Comparison of ENCODE assay signal across 8 mouse cellular contexts in the genomic region with DNA sequence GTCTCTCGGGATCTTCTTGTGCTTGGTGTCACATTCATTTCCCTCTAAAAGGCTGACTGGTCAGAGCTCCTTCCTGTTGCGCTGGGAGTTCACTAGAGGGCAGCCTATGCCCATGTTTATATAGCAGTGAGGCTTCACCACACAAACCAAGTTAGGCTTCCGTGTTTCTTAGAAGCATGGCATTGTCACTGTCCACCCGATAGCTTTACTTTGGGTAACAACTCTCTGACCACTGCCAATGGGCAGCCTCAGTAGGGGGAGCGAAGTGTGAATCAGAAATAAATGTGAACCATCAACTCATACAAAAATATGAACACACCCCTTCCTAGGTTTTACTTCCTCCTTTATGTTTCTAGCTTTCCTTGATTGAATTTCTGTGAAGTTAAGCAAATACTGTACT. TPM values are rescaled to one million over a fixed set of nuclear protein-coding genes. Genes with fewer than 3 reads are reported as not detected.
DNase-seq lines count a peak whose midpoint lies in the region; ATAC-seq and TF ChIP-seq lines count a peak whose summit lies in the region.

No protein-coding gene starts in this region.

- no peaks in the 10 kb centered on the region for H3K4me1 ChIP-seq in ES-Bruce4 (ENCODE audit: control insufficient read depth, insufficient read depth, low read length)
- H3K4me1 ChIP-seq in forebrain, embryonic 10.5 days: peaks cover 2% of the 10 kb centered on the region
- H3K4me1 ChIP-seq in liver, postnatal 0 days (ENCODE audit: insufficient read depth): no peaks in the 10 kb centered on the region
- no peaks in the 10 kb centered on the region for H3K4me1 ChIP-seq in neural tube, embryonic 12.5 days
- H3K4me1 ChIP-seq in testis, adult 2 months (ENCODE audit: control insufficient read depth, insufficient read depth, low read length): no peaks in the 10 kb centered on the region

- peak overlapping the region; percentile 19; the same call in 1 of the 2 replicates for H3K4me2 ChIP-seq in liver, postnatal 0 days (ENCODE audit: low read depth, low read length)
- H3K4me2 ChIP-seq in neural tube, embryonic 12.5 days (replicated peaks): no peak overlapping the region

- ATAC-seq in liver, postnatal 0 days: peak; percentile 79
- ATAC-seq in neural tube, embryonic 12.5 days (ENCODE audit: low FRiP score, low read depth): peak; percentile 83

- H3K4me3 ChIP-seq in ES-Bruce4 (ENCODE audit: low read depth, low read length): no peak overlapping the region
- no peak overlapping the region for H3K4me3 ChIP-seq in forebrain, embryonic 10.5 days
- H3K4me3 ChIP-seq in liver, postnatal 0 days (ENCODE audit: low read depth, low read length): no peak overlapping the region
- no peak overlapping the region for H3K4me3 ChIP-seq in neural tube, embryonic 12.5 days
- no peak overlapping the region for H3K4me3 ChIP-seq in testis, adult 2 months (ENCODE audit: control insufficient read depth, low read depth, low read length)

- no peaks in the 10 kb centered on the region for H3K9me3 ChIP-seq in ES-Bruce4 (replicated peaks; ENCODE audit: control insufficient read depth, insufficient read depth, low read length, poor library complexity, severe bottlenecking)
- H3K9me3 ChIP-seq in forebrain, embryonic 10.5 days: no peaks in the 10 kb centered on the region
- no peaks in the 10 kb centered on the region for H3K9me3 ChIP-seq in liver, postnatal 0 days (ENCODE audit: low read length)
- no peaks in the 10 kb centered on the region for H3K9me3 ChIP-seq in neural tube, embryonic 12.5 days

- peak; percentile 90 for DNase-seq in brain, embryonic 14.5 days (ENCODE audit: low read depth)
- peak; percentile 66 for DNase-seq in forebrain, embryonic 10.5 days (ENCODE audit: extremely low spot score, low spot score)
- DNase-seq in heart, postnatal 10 days: peak; percentile 84 to 86
- peak; percentile 72 to 78 for DNase-seq in kidney, postnatal 25 days
- peak; percentile 57 for DNase-seq in liver, postnatal 0 days

- peak; percentile 66 for TF ChIP-seq CTCF in ES-Bruce4 (IDR thresholded peaks at IDR 0.05; ENCODE audit: low read depth, low read length)
- peak; percentile 88; the same call in 1 of the 2 replicates for TF ChIP-seq CTCF in brain, embryonic 14.5 days (IDR thresholded peaks at IDR 0.05; ENCODE audit: borderline replicate concordance, extremely low read depth, insufficient read depth, insufficient read length)
- peak; percentile 83 for TF ChIP-seq CTCF in liver, postnatal 0 days (IDR thresholded peaks at IDR 0.05; ENCODE audit: low read depth)
- TF ChIP-seq CTCF in testis, adult 2 months (IDR thresholded peaks at IDR 0.05; ENCODE audit: control insufficient read depth, insufficient read depth, insufficient replicate concordance, low read depth, low read length): peak; percentile 12; the same call in 1 of the 2 replicates

- no peaks in the 10 kb centered on the region for H3K27me3 ChIP-seq in ES-Bruce4 (ENCODE audit: control insufficient read depth, insufficient read depth, low read length, poor library complexity, severe bottlenecking)
- no peaks in the 10 kb centered on the region for H3K27me3 ChIP-seq in forebrain, embryonic 10.5 days (ENCODE audit: poor library complexity, severe bottlenecking)
- H3K27me3 ChIP-seq in liver, postnatal 0 days (ENCODE audit: insufficient read depth, low read length): no peaks in the 10 kb centered on the region
- H3K27me3 ChIP-seq in neural tube, embryonic 12.5 days (replicated peaks): no peaks in the 10 kb centered on the region
- H3K27me3 ChIP-seq in testis, adult 2 months (ENCODE audit: control insufficient read depth, insufficient read depth, low read length): no peaks in the 10 kb centered on the region

- intact Hi-C loops in heart, postnatal 10 days (cut with DNase I): loop anchor here (1.0 to 10.0 kb wide), 5 partner anchors 157 to 807 kb away; partner anchors contain the start of gene Slc22a23

- H3K36me3 ChIP-seq in ES-Bruce4 (ENCODE audit: control insufficient read depth, insufficient read depth, low read length, poor library complexity, severe bottlenecking): no peaks in the 10 kb centered on the region
- H3K36me3 ChIP-seq in forebrain, embryonic 10.5 days (replicated peaks): peaks cover 59% of the 10 kb centered on the region
- peaks cover 54% of the 10 kb centered on the region for H3K36me3 ChIP-seq in liver, postnatal 0 days (replicated peaks; ENCODE audit: insufficient read depth, low read length)
- H3K36me3 ChIP-seq in neural tube, embryonic 12.5 days: peaks cover 23% of the 10 kb centered on the region
- no peaks in the 10 kb centered on the region for H3K36me3 ChIP-seq in testis, adult 2 months (ENCODE audit: control insufficient read depth, insufficient read depth, low read length)

- H3K27ac ChIP-seq in ES-Bruce4 (ENCODE audit: insufficient read depth, low read length): no peak overlapping the region
- H3K27ac ChIP-seq in forebrain, embryonic 10.5 days: no peak overlapping the region
- 0 out of 2 replicates have a peak overlapping the region, but pooled peaks have one; percentile 24 for H3K27ac ChIP-seq in liver, postnatal 0 days (ENCODE audit: low read depth)
- H3K27ac ChIP-seq in neural tube, embryonic 12.5 days: no peak overlapping the region
- H3K27ac ChIP-seq in testis, adult 2 months (ENCODE audit: control insufficient read depth, insufficient read depth, low read depth, low read length): no peak overlapping the region

- no peak overlapping the region for H3K9ac ChIP-seq in ES-Bruce4 (ENCODE audit: low read depth, poor library complexity, severe bottlenecking)
- H3K9ac ChIP-seq in liver, postnatal 0 days (replicated peaks): no peak overlapping the region
- H3K9ac ChIP-seq in neural tube, embryonic 12.5 days: no peak overlapping the region

- no peak for TF ChIP-seq POLR2A in ES-Bruce4 (IDR thresholded peaks at IDR 0.05; ENCODE audit: insufficient read depth, low read length)
- no peak for TF ChIP-seq POLR2A in brain, embryonic 14.5 days (IDR thresholded peaks at IDR 0.05; ENCODE audit: borderline replicate concordance, extremely low read depth, insufficient read depth, insufficient read length, poor library complexity, severe bottlenecking)
- TF ChIP-seq POLR2A in testis, adult 2 months (IDR thresholded peaks at IDR 0.05; ENCODE audit: control insufficient read depth, low read depth, low read length): no peak

- no peak for TF ChIP-seq EP300 in ES-Bruce4 (IDR thresholded peaks at IDR 0.05; ENCODE audit: insufficient read depth, low read depth, low read length)
- TF ChIP-seq EP300 in liver, postnatal 0 days (IDR thresholded peaks at IDR 0.05; ENCODE audit: low read depth): no peak

- WGBS in forebrain, embryonic 10.5 days: 19% methylated on average over 5 of the region's 5 CpGs
- WGBS in liver, postnatal 0 days (ENCODE audit: insufficient replicate concordance): 11% methylated on average over 5 of the region's 5 CpGs
- 13% methylated on average over 5 of the region's 5 CpGs for WGBS in neural tube, embryonic 12.5 days

RNA-seq across cellular contexts. Expression of gene Psmg4, which starts 24.8 kb away (rescaled TPM):
- polyA plus RNA-seq in ES-Bruce4 (2011; ENCODE audit: insufficient read depth, insufficient read length, low read depth, missing spikeins): 29.2 and 39.1 TPM in 2 replicates
- 113 and 208 TPM in 2 replicates for polyA plus RNA-seq in brain, embryonic 14.5 days (2012; rRNA removed)
- polyA plus RNA-seq in forebrain, embryonic 10.5 days (2016; fragmentation: Nextera tagmentation; extraction: Ambion mirVana): 129 and 133 TPM in 2 replicates
- total RNA-seq in heart, postnatal 10 days (2021): 10 to 100 TPM; 34.0 to 39.0 TPM
- polyA plus RNA-seq in liver, postnatal 0 days (2015; fragmentation: Nextera tagmentation; extraction: Ambion mirVana): 49.2 and 50.5 TPM in 2 replicates
- polyA plus RNA-seq in neural tube, embryonic 12.5 days (2016; fragmentation: Nextera tagmentation; extraction: Ambion mirVana): 96.9 and 101 TPM in 2 replicates
- polyA plus RNA-seq in testis, adult 2 months (2012; rRNA removed): 39.7 and 49.8 TPM in 2 replicates

RNA-seq across cellular contexts. Expression of gene Tubb2b, which starts 57.3 kb away (rescaled TPM):
- polyA plus RNA-seq in ES-Bruce4 (2011; ENCODE audit: insufficient read depth, insufficient read length, low read depth, missing spikeins): 229 and 267 TPM in 2 replicates
- 7,416 and 8,191 TPM in 2 replicates for polyA plus RNA-seq in brain, embryonic 14.5 days (2012; rRNA removed)
- 137 and 151 TPM in 2 replicates for polyA plus RNA-seq in forebrain, embryonic 10.5 days (2016; fragmentation: Nextera tagmentation; extraction: Ambion mirVana)
- total RNA-seq in heart, postnatal 10 days (2021): 10 to 100 TPM; 22.7 to 27.2 TPM
- 0.28 and 0.31 TPM in 2 replicates for polyA plus RNA-seq in liver, postnatal 0 days (2015; fragmentation: Nextera tagmentation; extraction: Ambion mirVana)
- 425 and 501 TPM in 2 replicates for polyA plus RNA-seq in neural tube, embryonic 12.5 days (2016; fragmentation: Nextera tagmentation; extraction: Ambion mirVana)
- 0.46 and 2.1 TPM in 2 replicates for polyA plus RNA-seq in testis, adult 2 months (2012; rRNA removed)

Comparison
In these comparisons a context has a peak if more than half of its experiments do, and no peak if none do; other contexts are left out.
1. CTCF ChIP-seq: peak in every context shown above with its lines; median percentile 88 in brain, embryonic 14.5 days; 83 in liver, postnatal 0 days; 66 in ES-Bruce4; 12 in testis, adult 2 months.
2. RNA of gene Tubb2b, which starts 57.3 kb away (polyA plus RNA-seq): 7,416 to 8,191 TPM in brain, embryonic 14.5 days, 425 to 501 TPM in neural tube, embryonic 12.5 days, 229 to 267 TPM in ES-Bruce4 and 137 to 151 TPM in forebrain, embryonic 10.5 days; 0.46 to 2.1 TPM in testis, adult 2 months and 0.28 to 0.31 TPM in liver, postnatal 0 days; every median in the first group is over 10 times any median in the second.
3. Peak in every context shown above with its lines, with median percentiles within 50 percentile points of each other: DNase-seq.